Mouse (Mus musculus) heart, embryonic 10.5 days (tissue): ENCODE results near the gene Tmem94. TPM values are rescaled to one million over a fixed set of nuclear protein-coding genes. Genes with fewer than 3 reads are reported as not detected.
"Not testable (repeated sequence)": the region's sequence is repeated elsewhere in the genome, so short reads cannot be mapped to it uniquely, and the experiment has no call there.

Experiments used
- DNase-seq: peaks from one replicate; pipeline ENCODE4 v3.0.0-alpha.2; 2017; ENCODE audit warnings: low spot score
- H3K27ac ChIP-seq: fragments of 300-500 bp; sonication (generic); 2 replicates; pipeline ENCODE4 v1.5.1; 2016; ENCODE audit warnings: mild to moderate bottlenecking
- H3K27me3 ChIP-seq: fragments of 300-500 bp; sonication (generic); 2 replicates; pipeline ENCODE4 v1.6.1; 2016; ENCODE audit warnings: mild to moderate bottlenecking; ENCODE audit not compliant: poor library complexity, insufficient read depth, severe bottlenecking
- H3K36me3 ChIP-seq: fragments of 300-500 bp; sonication (generic); 2 replicates; pipeline ENCODE4 v1.6.1; 2016; ENCODE audit warnings: mild to moderate bottlenecking, moderate library complexity
- H3K4me1 ChIP-seq: fragments of 300-500 bp; sonication (generic); 2 replicates; pipeline ENCODE4 v1.6.1; 2016; ENCODE audit warnings: mild to moderate bottlenecking
- H3K4me3 ChIP-seq: fragments of 300-500 bp; sonication (generic); 2 replicates; pipeline ENCODE4 v1.5.1; 2016; ENCODE audit warnings: mild to moderate bottlenecking, moderate library complexity
- H3K9me3 ChIP-seq: fragments of 300-500 bp; sonication (generic); 2 replicates; pipeline ENCODE4 v1.6.1; 2016; ENCODE audit warnings: mild to moderate bottlenecking, moderate library complexity
- WGBS: fragments of 180-500 bp; shearing (Covaris S2); methylation state at CpG from one replicate; pipeline ENCODE4 v1.1.7; 2016; 5-methylcytosine and 5-hydroxymethylcytosine counted together
- polyA plus RNA-seq: library from polyadenylated mRNA; unstranded; fragments of >200 nt; fragmentation: Nextera tagmentation; extraction: Ambion mirVana; gene quantifications from 2 replicates; pipeline ENCODE4 v1.2.1, GENCODE M21; 2016

Tmem94 gene
- polyA plus RNA-seq, 1 experiment from 2014 or later = 35.0 TPM

GRCm38 (mm10) chr11:115746762-115747161, 18.5 kb upstream of the Tmem94 start:
- Histone ChIP-seq H3K36me3 (no peaks in the 10 kb centered on the region), H3K4me1 (no peaks in the 10 kb centered on the region; the same call in 1 of the 2 replicates), H3K4me3 (peak overlapping the region; percentile 45; the same call in 1 of the 2 replicates), H3K27ac (peak overlapping the region; percentile 64; the same call in 1 of the 2 replicates), H3K9me3 (no peaks in the 10 kb centered on the region), H3K27me3 (no peaks in the 10 kb centered on the region; the same call in 1 of the 2 replicates)
- DNase-seq = no peak
- WGBS = 38% methylated on average over 8 of the region's 8 CpGs

- DNase-seq = no peak
- H3K27ac ChIP-seq = peak overlapping the region; percentile 64; the same call in 1 of the 2 replicates
These were observed 17.9 kb upstream of the Tmem94 start for GRCm38 (mm10) chr11:115747351-115747750.

GRCm38 (mm10) chr11:115749834-115750233, 15.4 kb upstream of the Tmem94 start:
- WGBS = 86% methylated on average over 5 of the region's 5 CpGs
- Histone ChIP-seq H3K4me3 (no peak overlapping the region), H3K4me1 (no peaks in the 10 kb centered on the region; the same call in 1 of the 2 replicates), H3K36me3 (no peaks in the 10 kb centered on the region), H3K27me3 (no peaks in the 10 kb centered on the region), H3K9me3 (no peaks in the 10 kb centered on the region), H3K27ac (no peak overlapping the region)
- DNase-seq = no peak

More at GRCm38 (mm10) chr11:115747351-115747750, 17.9 kb upstream of the Tmem94 start:
- H3K4me3 ChIP-seq = peak overlapping the region; percentile 45
- H3K36me3 ChIP-seq = no peaks in the 10 kb centered on the region
- no peaks in the 10 kb centered on the region; the same call in 1 of the 2 replicates for H3K27me3 ChIP-seq
- H3K4me1 ChIP-seq = no peaks in the 10 kb centered on the region; the same call in 1 of the 2 replicates
- H3K9me3 ChIP-seq = no peaks in the 10 kb centered on the region
- WGBS = 12% methylated on average over 14 of the region's 15 CpGs

GRCm38 (mm10) chr11:115751725-115752124, 13.5 kb upstream of the Tmem94 start:
- no peaks in the 10 kb centered on the region for H3K27me3 ChIP-seq
- WGBS = 58% methylated on average over 2 of the region's 2 CpGs
- H3K9me3 ChIP-seq = no peaks in the 10 kb centered on the region
- no peak for DNase-seq
- H3K4me3 ChIP-seq = no peak overlapping the region
- no peak overlapping the region for H3K27ac ChIP-seq
- H3K36me3 ChIP-seq = no peaks in the 10 kb centered on the region
- H3K4me1 ChIP-seq = no peaks in the 10 kb centered on the region; the same call in 1 of the 2 replicates

GRCm38 (mm10) chr11:115752653-115753052, 12.6 kb upstream of the Tmem94 start:
- WGBS = 77% methylated on average over 7 of the region's 7 CpGs

GRCm38 (mm10) chr11:115753485-115753884, 11.7 kb upstream of the Tmem94 start:
- H3K27me3 ChIP-seq = no peaks in the 10 kb centered on the region
- 68% methylated on average over 4 of the region's 4 CpGs for WGBS

More at GRCm38 (mm10) chr11:115752653-115753052, 12.6 kb upstream of the Tmem94 start:
- Histone ChIP-seq H3K27me3 (no peaks in the 10 kb centered on the region), H3K4me1 (no peaks in the 10 kb centered on the region), H3K27ac (no peak overlapping the region), H3K36me3 (no peaks in the 10 kb centered on the region), H3K9me3 (no peaks in the 10 kb centered on the region), H3K4me3 (no peak overlapping the region)
- DNase-seq = no peak

GRCm38 (mm10) chr11:115762176-115762575, 3.1 kb upstream of the Tmem94 start:
- 92% methylated on average over 7 of the region's 7 CpGs for WGBS
- not testable (repeated sequence) for H3K36me3 ChIP-seq, H3K27ac ChIP-seq, H3K9me3 ChIP-seq, H3K27me3 ChIP-seq, DNase-seq, H3K4me3 ChIP-seq
- H3K4me1 ChIP-seq = peaks cover 10% of the 10 kb centered on the region

More at GRCm38 (mm10) chr11:115753485-115753884, 11.7 kb upstream of the Tmem94 start:
- Histone ChIP-seq H3K36me3 (no peaks in the 10 kb centered on the region), H3K4me1 (no peaks in the 10 kb centered on the region), H3K27ac (no peak overlapping the region), H3K9me3 (no peaks in the 10 kb centered on the region), H3K4me3 (no peak overlapping the region)
- DNase-seq = no peak

- Histone ChIP-seq H3K4me3 (peak overlapping the region; percentile 93), H3K27ac (peak overlapping the region; percentile 100), H3K27me3 (no peaks in the 10 kb centered on the region), H3K4me1 (peaks cover 26% of the 10 kb centered on the region), H3K9me3 (no peaks in the 10 kb centered on the region), H3K36me3 (0 out of 2 replicates have a peak, but pooled peaks cover 4% of the 10 kb centered on the region)
- WGBS = 30% methylated on average over 2 of the region's 2 CpGs
- no peak for DNase-seq
These were observed 535 bp upstream of the Tmem94 start for GRCm38 (mm10) chr11:115764698-115765097.

- peaks cover 35% of the 10 kb centered on the region for H3K4me1 ChIP-seq
- H3K4me3 ChIP-seq = peak overlapping the region; percentile 93
- WGBS = 1% methylated on average over 34 of the region's 34 CpGs
- H3K36me3 ChIP-seq = 0 out of 2 replicates have a peak, but pooled peaks cover 7% of the 10 kb centered on the region
- H3K27me3 ChIP-seq = no peaks in the 10 kb centered on the region
- DNase-seq = peak; percentile 84
- no peaks in the 10 kb centered on the region for H3K9me3 ChIP-seq
- peak overlapping the region; percentile 100 for H3K27ac ChIP-seq
These were observed 441 bp downstream of the Tmem94 start for GRCm38 (mm10) chr11:115765607-115766141.

- Histone ChIP-seq H3K9me3 (no peaks in the 10 kb centered on the region), H3K27me3 (no peaks in the 10 kb centered on the region), H3K4me1 (peaks cover 36% of the 10 kb centered on the region), H3K27ac (peak overlapping the region; percentile 100), H3K36me3 (0 out of 2 replicates have a peak, but pooled peaks cover 7% of the 10 kb centered on the region), H3K4me3 (peak overlapping the region; percentile 93)
- no peak for DNase-seq
- 35% methylated on average over 13 of the region's 13 CpGs for WGBS
These were observed 1.2 kb downstream of the Tmem94 start for GRCm38 (mm10) chr11:115766356-115766943.

GRCm38 (mm10) chr11:115766981-115767380, 1.7 kb downstream of the Tmem94 start:
- Histone ChIP-seq H3K4me3 (peak overlapping the region; percentile 93), H3K4me1 (peaks cover 36% of the 10 kb centered on the region), H3K27ac (peak overlapping the region; percentile 100), H3K9me3 (no peaks in the 10 kb centered on the region), H3K36me3 (0 out of 2 replicates have a peak, but pooled peaks cover 7% of the 10 kb centered on the region), H3K27me3 (no peaks in the 10 kb centered on the region)
- whole genome bisulfite sequencing = 85% methylated on average over 8 of the region's 8 CpGs
- DNase-seq = no peak

GRCm38 (mm10) chr11:115768896-115769295, 3.7 kb downstream of the Tmem94 start:
- Histone ChIP-seq H3K27ac (peak overlapping the region; percentile 85), H3K9me3 (no peaks in the 10 kb centered on the region)

GRCm38 (mm10) chr11:115774653-115775052, 9.4 kb downstream of the Tmem94 start:
- peaks cover 22% of the 10 kb centered on the region for H3K36me3 ChIP-seq
- no peak overlapping the region for H3K4me3 ChIP-seq
- H3K4me1 ChIP-seq = peaks cover 62% of the 10 kb centered on the region
- H3K27ac ChIP-seq = peak overlapping the region; percentile 90; the same call in 1 of the 2 replicates
- DNase-seq = no peak
- 48% methylated on average over 4 of the region's 4 CpGs for WGBS
- no peaks in the 10 kb centered on the region for H3K9me3 ChIP-seq
- H3K27me3 ChIP-seq = no peaks in the 10 kb centered on the region

More at GRCm38 (mm10) chr11:115768896-115769295, 3.7 kb downstream of the Tmem94 start:
- no peaks in the 10 kb centered on the region for H3K27me3 ChIP-seq
- peaks cover 36% of the 10 kb centered on the region for H3K4me1 ChIP-seq
- WGBS = 86% methylated on average over 3 of the region's 3 CpGs
- no peak for DNase-seq
- H3K4me3 ChIP-seq = no peak overlapping the region
- peaks cover 14% of the 10 kb centered on the region for H3K36me3 ChIP-seq
